Mouse (Mus musculus) liver, adult (tissue): ENCODE results near the gene Cntnap5c.

Experiments
- GATA4 ChIP-seq: IDR thresholded peaks from 2 replicates; pipeline ENCODE4 v1.6.1; 2014; ENCODE audit warnings: mild to moderate bottlenecking, low read length; ENCODE audit not compliant: insufficient replicate concordance

The Cntnap5c gene

DNA sequence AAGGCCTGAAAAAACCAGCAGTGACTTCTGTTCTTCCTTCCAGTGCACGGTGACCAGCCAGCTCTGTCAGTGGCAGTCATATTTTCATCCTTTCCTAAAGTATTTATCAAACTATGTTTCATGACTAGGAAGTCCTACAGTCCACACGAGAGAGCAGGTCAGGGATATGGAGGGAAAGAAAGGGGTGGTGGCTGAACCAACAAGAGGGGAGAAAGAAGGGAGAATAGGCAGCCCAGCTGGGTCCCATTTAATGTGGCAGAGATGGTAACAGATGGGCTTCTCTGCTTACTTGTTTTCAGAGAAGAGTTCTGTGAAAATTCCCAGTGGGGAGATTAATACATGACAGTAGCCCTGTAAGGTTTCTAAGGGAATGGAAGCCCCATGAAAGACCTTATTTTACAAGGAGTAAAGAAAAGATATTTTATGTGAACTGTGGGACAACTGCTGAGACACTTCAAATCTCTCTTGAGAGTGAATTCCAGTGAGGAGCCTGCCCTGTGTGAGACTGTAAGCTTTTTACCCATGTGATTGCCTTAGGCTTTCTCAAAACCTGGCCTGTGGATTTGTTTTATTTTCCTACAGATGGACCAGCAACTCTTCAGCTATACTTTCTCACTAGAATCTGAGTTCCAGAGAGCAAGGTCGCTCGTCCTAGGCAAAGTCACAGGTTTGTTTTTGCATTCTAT, 594.4 kb downstream of the Cntnap5c start:
- no peak for TF ChIP-seq GATA4

DNA sequence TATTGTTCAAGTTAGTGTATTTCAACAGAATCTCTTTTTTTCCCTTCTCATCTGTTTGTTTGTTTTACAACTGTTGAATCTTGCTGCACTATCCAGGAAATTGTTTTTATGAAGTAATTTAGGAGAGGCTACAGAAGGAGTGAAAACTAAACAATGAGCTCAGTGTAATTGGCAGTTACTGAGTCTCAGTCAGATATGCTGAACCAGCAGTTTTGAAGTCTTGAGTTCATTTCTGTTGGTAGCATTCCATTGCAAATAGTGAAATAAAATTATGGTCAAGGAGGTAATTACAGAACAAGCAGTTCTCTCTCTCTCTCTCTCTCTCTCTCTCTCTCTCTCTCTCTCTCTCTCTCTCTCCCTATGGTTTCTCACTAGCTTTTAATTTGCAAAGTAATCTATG, 600.7 kb downstream of the Cntnap5c start:
- no peak for TF ChIP-seq GATA4

DNA sequence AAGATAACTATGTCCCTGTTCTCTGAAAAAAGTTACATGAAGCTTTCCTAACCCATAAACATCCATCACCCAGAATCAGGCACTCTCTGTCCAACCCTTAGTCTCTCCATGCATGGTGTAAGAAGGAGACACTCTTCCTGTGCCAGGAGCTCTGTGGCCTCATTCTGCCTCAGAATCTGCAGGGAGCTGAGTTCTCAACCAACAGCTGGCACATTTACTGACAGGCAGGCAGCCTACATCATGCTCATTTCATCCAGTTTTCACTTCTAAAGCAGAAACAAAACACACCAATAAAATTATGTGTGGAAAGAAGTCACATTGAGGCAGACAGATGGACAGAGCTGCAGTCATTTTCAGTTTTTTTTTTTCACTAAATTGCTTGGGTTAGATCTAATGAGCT, 638.4 kb downstream of the Cntnap5c start:
- TF ChIP-seq GATA4, result no peak

DNA sequence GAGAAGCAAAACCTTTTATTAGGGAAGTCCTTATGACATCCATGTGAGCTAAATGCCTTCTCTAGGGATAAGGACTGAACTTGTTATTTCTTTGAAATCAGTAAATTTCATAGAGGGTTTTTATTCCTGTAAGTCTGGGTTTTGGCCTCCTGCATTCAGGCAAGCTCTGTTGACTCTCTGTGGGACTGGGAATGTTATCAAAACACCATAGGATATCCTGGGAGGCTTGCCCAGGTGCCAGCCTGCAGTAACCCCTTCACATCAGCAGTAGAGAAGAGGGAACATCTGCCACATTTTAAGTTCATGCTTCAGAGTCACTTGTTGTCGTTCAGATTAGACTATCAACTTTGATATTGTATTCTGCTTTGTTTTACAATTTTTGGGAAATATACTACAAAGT, 639.4 kb downstream of the Cntnap5c start:
- TF ChIP-seq GATA4, result no peak

DNA sequence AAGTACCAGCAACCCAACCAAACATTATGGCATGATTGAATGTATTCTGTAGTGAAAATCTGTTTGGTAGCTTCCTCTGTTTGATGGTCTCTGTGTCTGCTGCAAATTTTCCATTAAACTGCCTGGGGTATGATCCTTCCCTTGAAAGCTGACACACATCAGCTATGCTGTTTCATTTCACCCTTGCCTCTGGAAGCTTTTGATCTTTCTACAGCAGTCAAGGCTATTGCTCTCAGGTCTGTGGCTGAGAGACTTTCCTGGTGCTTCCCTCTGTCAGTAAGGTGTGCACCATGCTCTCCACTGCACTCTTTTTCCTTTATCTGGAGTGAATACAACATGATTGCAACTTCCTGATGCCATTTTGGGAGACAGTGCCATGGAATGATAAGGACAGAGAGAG, 668.1 kb downstream of the Cntnap5c start:
- TF ChIP-seq GATA4, result no peak
